Mouse (Mus musculus): Measurements from ENCODE around the gene Calu.
A peak's percentile ranks its signal among the peaks of the same experiment; 100 is the strongest.
"Not testable (repeated sequence)": the region's sequence is repeated elsewhere in the genome, so short reads cannot be mapped to it uniquely, and the experiment has no call there.

The Calu gene

DNA sequence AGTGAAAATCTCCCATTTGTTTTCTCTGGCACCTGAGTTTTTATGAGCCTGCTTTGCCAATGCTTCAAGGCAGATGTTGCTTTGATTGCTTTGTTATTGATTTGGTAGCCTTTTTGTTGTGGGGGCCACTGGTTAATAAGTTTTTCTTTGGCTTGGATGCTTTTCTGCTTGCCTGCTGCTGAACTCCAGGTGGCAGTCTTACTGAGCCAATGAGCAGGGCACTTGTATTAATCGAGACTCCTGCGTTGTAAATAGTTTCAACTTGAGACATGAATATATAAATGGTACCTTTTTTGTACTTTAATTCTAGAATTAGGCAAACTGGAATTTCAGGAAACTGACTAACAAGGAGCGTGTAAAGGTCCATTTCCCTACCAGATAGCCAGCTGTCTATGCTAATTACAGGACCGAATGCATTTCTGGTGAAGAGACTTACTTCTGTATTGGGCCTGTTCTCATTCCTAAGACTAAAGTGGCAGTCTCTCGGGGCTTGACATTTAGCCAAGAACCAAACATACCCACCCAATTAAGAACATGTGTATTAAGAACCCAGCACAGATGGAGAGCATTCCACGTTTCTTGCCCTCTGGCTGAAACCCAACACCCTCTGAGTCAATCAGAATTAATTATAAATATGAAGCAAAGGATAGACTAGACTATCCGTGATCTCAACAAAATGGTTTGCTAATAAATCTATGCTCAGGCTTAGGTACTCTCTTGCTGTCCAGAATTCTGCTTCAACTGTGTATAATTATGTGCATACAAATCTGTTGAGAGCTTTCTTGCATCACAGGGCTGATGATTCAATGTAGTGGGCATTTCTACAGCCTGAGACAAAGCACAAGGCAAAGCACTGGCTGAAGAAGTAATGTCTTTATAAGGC is 14.6 kb downstream of the Calu start:
- peak; percentile 76 for ATAC-seq (ENCODE audit: low TSS enrichment)

- ATAC-seq (ENCODE audit: low TSS enrichment) = no peak
Observed at GRCm38 (mm10) chr6:29363129-29363515, 15.3 kb downstream of the Calu start.

- ATAC-seq (ENCODE audit: low TSS enrichment) = no peak
Observed at GRCm38 (mm10) chr6:29365277-29365676, 17.4 kb downstream of the Calu start.

- ATAC-seq (ENCODE audit: low TSS enrichment) = 0 out of 2 replicates have a peak, but pooled peaks have one; percentile 21
Observed at GRCm38 (mm10) chr6:29377386-29377785, 29.5 kb downstream of the Calu start.

- ATAC-seq (ENCODE audit: low TSS enrichment) = no peak
Observed at GRCm38 (mm10) chr6:29378678-29379077, 30.8 kb downstream of the Calu start.

GRCm38 (mm10) chr6:29379954-29380353 is 32.1 kb downstream of the Calu start:
- no peak for ATAC-seq (ENCODE audit: low TSS enrichment)

- ATAC-seq (ENCODE audit: low TSS enrichment) = no peak
Observed at GRCm38 (mm10) chr6:29382442-29382841, 34.6 kb downstream of the Calu start.

- no peak for ATAC-seq (ENCODE audit: low TSS enrichment)
Observed at GRCm38 (mm10) chr6:29388052-29388518, 40.2 kb downstream of the Calu start, which contains the start of gene Opn1sw. Opn1sw (minus strand) TSS chr6:29388468.

GRCm38 (mm10) chr6:29388606-29389080 is 40.8 kb downstream of the Calu start:
- ATAC-seq (ENCODE audit: low TSS enrichment) = peak; percentile 86

DNA sequence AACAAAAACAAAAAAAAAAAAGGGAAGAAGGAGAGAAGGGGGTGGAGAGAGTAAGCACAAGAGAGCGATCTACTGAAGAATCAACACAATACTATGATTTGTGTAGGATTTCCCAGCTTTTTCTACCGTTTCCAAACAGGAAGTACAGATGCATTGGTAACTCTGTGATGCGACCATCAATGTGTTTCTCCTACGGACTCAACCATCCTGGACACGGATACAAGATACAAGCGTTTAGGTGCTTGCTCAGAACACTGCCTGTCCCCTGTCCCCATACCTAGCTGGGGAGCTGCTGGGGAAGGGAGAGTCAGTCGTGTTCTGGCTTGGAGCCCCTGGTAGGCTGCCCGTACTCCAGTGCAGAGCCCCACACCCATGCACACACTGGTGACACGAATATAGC is 41.6 kb downstream of the Calu start:
- no peak for ATAC-seq (ENCODE audit: low TSS enrichment)

DNA sequence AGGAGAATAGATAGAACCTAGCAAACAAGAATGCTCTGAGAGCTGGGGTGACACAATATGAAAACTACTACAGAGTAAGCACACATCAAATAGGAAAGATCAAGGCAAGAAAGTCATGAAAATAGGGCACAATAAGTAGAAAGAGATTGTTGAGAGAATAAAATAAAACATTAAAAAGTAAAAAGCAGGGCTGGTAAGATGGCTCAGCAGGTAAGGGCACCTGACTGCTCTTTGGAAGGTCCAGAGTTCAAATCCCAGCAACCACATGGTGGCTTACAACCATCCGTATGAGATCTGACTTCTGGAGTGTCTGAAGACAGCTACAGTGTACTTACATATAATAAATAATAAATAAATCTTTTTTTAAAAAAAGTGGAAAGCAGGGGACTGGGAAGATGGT is 42.6 kb downstream of the Calu start:
- ATAC-seq (ENCODE audit: low TSS enrichment) = not testable (repeated sequence)

DNA sequence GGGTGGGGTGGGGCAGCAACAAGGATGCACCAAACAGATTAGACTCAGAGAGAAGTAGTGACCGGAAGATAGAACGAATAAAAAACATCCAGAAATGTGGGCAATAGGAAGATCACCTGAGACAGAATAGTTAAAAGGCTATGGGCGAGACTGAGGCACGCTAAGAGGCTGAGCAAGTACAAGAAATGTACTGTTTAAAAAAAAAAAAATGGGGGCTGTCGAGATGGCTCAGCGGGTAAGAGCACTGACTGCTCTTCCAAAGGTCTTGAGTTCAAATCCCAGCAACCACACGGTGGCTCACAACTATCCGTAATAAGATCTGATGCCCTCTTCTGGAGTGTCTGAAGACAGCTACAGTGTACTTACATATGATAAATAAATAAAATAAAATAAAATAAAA is 43.4 kb downstream of the Calu start:
- not testable (repeated sequence) for ATAC-seq (ENCODE audit: low TSS enrichment)

- ATAC-seq (ENCODE audit: low TSS enrichment) = no peak
Observed at GRCm38 (mm10) chr6:29391802-29392201, 43.9 kb downstream of the Calu start.

GRCm38 (mm10) chr6:29394286-29394685 is 46.4 kb downstream of the Calu start:
- ATAC-seq (ENCODE audit: low TSS enrichment) = no peak

DNA sequence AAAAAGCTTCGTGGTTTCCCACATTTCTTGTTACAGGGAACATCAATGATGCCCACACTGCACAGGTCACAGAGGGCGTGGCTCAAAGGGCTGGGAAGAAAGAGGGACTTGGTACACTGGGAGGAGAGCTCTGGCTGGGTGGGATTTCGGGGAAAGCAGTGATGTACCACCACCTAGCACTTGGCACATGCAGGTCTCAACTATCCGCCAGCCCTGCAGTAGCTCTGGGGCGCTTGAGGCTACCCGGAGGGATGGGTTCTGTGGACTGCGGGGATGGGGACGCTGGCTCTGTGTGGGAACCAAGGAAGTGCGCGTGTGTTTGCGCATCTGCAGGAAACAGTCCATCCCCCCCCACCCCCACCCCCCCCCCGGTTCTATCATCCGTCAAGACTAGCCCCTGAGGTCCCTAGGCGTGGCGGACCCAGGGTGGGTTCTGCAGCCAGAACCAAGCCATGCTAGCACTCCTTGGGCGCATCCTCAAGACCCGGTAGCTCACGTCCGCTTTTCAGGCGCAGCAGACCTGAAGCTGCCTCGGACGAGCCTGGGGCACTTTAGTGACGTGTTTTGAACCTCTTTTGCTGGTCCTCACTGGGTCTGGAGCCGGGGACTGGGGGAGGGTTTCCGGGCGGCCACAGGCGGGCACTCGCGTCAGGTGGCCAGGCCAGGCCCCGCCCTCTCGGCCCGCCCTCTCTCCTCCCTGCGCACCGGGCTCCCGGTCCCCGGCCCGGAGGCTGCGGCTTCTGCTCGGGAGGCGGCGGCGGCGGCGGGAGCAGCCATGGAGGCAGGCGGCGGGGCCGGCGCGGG is 48.2 kb downstream of the Calu start, which contains the start of gene Ccdc136:
Gene Ccdc136 (plus strand): TSS at position 400 of the 804 bp plus-strand sequence.
- ATAC-seq (ENCODE audit: low TSS enrichment) = peak; percentile 84

- ATAC-seq (ENCODE audit: low TSS enrichment) = peak; percentile 26
Observed at GRCm38 (mm10) chr6:29396714-29397540, 49.1 kb downstream of the Calu start.

DNA sequence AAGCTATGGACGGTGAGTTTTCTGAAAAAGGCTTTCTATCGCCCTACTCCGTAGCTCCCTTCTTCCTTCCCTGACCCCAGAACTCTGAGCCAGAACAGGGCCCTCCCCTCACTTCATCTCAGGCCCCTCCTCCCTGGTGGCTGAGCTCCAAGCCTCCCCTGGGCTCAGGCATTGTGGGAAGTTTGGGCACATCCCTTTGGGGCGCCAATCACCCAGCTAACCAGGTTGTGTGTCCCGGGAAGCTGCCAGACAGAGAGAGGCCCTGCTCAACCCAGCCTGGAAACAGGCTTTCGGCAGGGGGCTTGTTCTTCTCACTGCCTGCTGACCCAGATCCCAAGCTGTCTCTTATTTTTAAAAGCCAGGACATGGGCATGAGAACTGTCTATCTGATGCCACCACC is 49.7 kb downstream of the Calu start:
- ATAC-seq (ENCODE audit: low TSS enrichment) = peak; percentile 18; the same call in 1 of the 2 replicates

GRCm38 (mm10) chr6:29399851-29400250 is 52.0 kb downstream of the Calu start:
- ATAC-seq (ENCODE audit: low TSS enrichment) = no peak

- ATAC-seq (ENCODE audit: low TSS enrichment) = no peak
Observed at GRCm38 (mm10) chr6:29402693-29403342, 54.9 kb downstream of the Calu start.

- ATAC-seq (ENCODE audit: low TSS enrichment) = peak; percentile 82
Observed at GRCm38 (mm10) chr6:29406412-29406811, 58.5 kb downstream of the Calu start.

- ATAC-seq (ENCODE audit: low TSS enrichment) = no peak
Observed at GRCm38 (mm10) chr6:29415446-29415845, 67.6 kb downstream of the Calu start.

Data from frontal cortex, adult (tissue).